Mouse (Mus musculus): ENCODE measurements at regions not wholly inside any gene's neighbourhood (a gene's known extent, or its start where the extent isn't known, plus 50 kb on each side); places are given as distances from the start of the nearest gene placed in this dataset.

GRCm38 (mm10) chr3:71590840-71591239, 1376.8 kb downstream of the Sis start:
- Histone ChIP-seq H3K4me1 (ENCODE audit: control insufficient read depth, insufficient read depth, low read length) (no peaks in the 10 kb centered on the region), H3K27ac (ENCODE audit: insufficient read depth, low read length) (no peak overlapping the region), H3K27me3 (ENCODE audit: control insufficient read depth, insufficient read depth, low read length) (no peaks in the 10 kb centered on the region), H3K4me3 (replicated peaks; ENCODE audit: insufficient read depth, low read depth, low read length) (no peak overlapping the region)
- 65% methylated on average over 4 of the region's 4 CpGs for WGBS
- TF ChIP-seq POLR2A (IDR thresholded peaks at IDR 0.05; ENCODE audit: borderline replicate concordance, insufficient read depth, low read length) (no peak), CTCF (IDR thresholded peaks at IDR 0.05; ENCODE audit: borderline replicate concordance, insufficient read depth, low read depth, low read length) (no peak)
- DNase-seq = no peak

GRCm38 (mm10) chr3:71563820-71564418, 1403.7 kb downstream of the Sis start:
- no peaks in the 10 kb centered on the region for H3K27me3 ChIP-seq (ENCODE audit: control insufficient read depth, insufficient read depth, low read length)
- WGBS = 95% methylated on average over 3 of the region's 3 CpGs
- no peak for TF ChIP-seq CTCF (IDR thresholded peaks at IDR 0.05; ENCODE audit: borderline replicate concordance, insufficient read depth, low read depth, low read length)
- TF ChIP-seq POLR2A (IDR thresholded peaks at IDR 0.05; ENCODE audit: borderline replicate concordance, insufficient read depth, low read length) = no peak

GRCm38 (mm10) chr3:71562901-71563300, 1404.8 kb downstream of the Sis start:
- Histone ChIP-seq H3K4me3 (replicated peaks; ENCODE audit: insufficient read depth, low read depth, low read length) (no peak overlapping the region), H3K27ac (ENCODE audit: insufficient read depth, low read length) (no peak overlapping the region), H3K27me3 (ENCODE audit: control insufficient read depth, insufficient read depth, low read length) (no peaks in the 10 kb centered on the region), H3K4me1 (ENCODE audit: control insufficient read depth, insufficient read depth, low read length) (no peaks in the 10 kb centered on the region)
- no peak for DNase-seq
- TF ChIP-seq CTCF (IDR thresholded peaks at IDR 0.05; ENCODE audit: borderline replicate concordance, insufficient read depth, low read depth, low read length) (no peak), POLR2A (IDR thresholded peaks at IDR 0.05; ENCODE audit: borderline replicate concordance, insufficient read depth, low read length) (no peak)
- 24% methylated on average over 1 of the region's 1 CpGs for WGBS

More at GRCm38 (mm10) chr3:71563820-71564418, 1403.7 kb downstream of the Sis start:
- Histone ChIP-seq H3K4me3 (replicated peaks; ENCODE audit: insufficient read depth, low read depth, low read length) (no peak overlapping the region), H3K27ac (ENCODE audit: insufficient read depth, low read length) (no peak overlapping the region), H3K4me1 (ENCODE audit: control insufficient read depth, insufficient read depth, low read length) (no peaks in the 10 kb centered on the region)
- no peak for DNase-seq

GRCm38 (mm10) chr3:71545821-71546220, 1421.8 kb downstream of the Sis start:
- TF ChIP-seq POLR2A (IDR thresholded peaks at IDR 0.05; ENCODE audit: borderline replicate concordance, insufficient read depth, low read length) (no peak), CTCF (IDR thresholded peaks at IDR 0.05; ENCODE audit: borderline replicate concordance, insufficient read depth, low read depth, low read length) (no peak)
- 87% methylated on average over 1 of the region's 1 CpGs for WGBS
- Histone ChIP-seq H3K4me3 (replicated peaks; ENCODE audit: insufficient read depth, low read depth, low read length) (no peak overlapping the region), H3K4me1 (ENCODE audit: control insufficient read depth, insufficient read depth, low read length) (no peaks in the 10 kb centered on the region), H3K27me3 (ENCODE audit: control insufficient read depth, insufficient read depth, low read length) (no peaks in the 10 kb centered on the region), H3K27ac (ENCODE audit: insufficient read depth, low read length) (no peak overlapping the region)
- DNase-seq = no peak

GRCm38 (mm10) chr3:71512860-71513259, 1454.8 kb downstream of the Sis start:
- no peak for TF ChIP-seq CTCF (IDR thresholded peaks at IDR 0.05; ENCODE audit: borderline replicate concordance, insufficient read depth, low read depth, low read length)
- TF ChIP-seq POLR2A (IDR thresholded peaks at IDR 0.05; ENCODE audit: borderline replicate concordance, insufficient read depth, low read length) = no peak
- DNase-seq = peak in 1 of 2 experiments; percentile 2
- no peaks in the 10 kb centered on the region for H3K27me3 ChIP-seq (ENCODE audit: control insufficient read depth, insufficient read depth, low read length)

More at GRCm38 (mm10) chr3:71512860-71513259, 1454.8 kb downstream of the Sis start:
- Histone ChIP-seq H3K27ac (ENCODE audit: insufficient read depth, low read length) (no peak overlapping the region), H3K4me3 (replicated peaks; ENCODE audit: insufficient read depth, low read depth, low read length) (no peak overlapping the region), H3K4me1 (ENCODE audit: control insufficient read depth, insufficient read depth, low read length) (no peaks in the 10 kb centered on the region)
